Mouse (Mus musculus) activated CD4-positive, CD25-positive, alpha-beta regulatory T cell, adult 4 months (primary cell): ENCODE results near the gene Nme1. TPM values are rescaled to one million over a fixed set of nuclear protein-coding genes. Genes with fewer than 3 reads are reported as not detected.
"Not testable (repeated sequence)": the region's sequence is repeated elsewhere in the genome, so short reads cannot be mapped to it uniquely, and the experiment has no call there.

ENCODE experiments used
- ATAC-seq: one replicate; pipeline ENCODE4 v1.8.0; 2017
- polyA plus RNA-seq, 2 experiments: library from polyadenylated mRNA; unstranded; fragments of 100-300 nt; shearing (Covaris generic); gene quantifications; one replicate each; pipeline ENCODE4 v1.2.1; 2017

Nme1 gene
- polyA plus RNA-seq, 2 experiments from 2014 or later, result 144 to 327 TPM

GRCm38 (mm10) chr11:93963013-93963412 is 5.3 kb downstream of the Nme1 start:
- ATAC-seq, result no peak

DNA sequence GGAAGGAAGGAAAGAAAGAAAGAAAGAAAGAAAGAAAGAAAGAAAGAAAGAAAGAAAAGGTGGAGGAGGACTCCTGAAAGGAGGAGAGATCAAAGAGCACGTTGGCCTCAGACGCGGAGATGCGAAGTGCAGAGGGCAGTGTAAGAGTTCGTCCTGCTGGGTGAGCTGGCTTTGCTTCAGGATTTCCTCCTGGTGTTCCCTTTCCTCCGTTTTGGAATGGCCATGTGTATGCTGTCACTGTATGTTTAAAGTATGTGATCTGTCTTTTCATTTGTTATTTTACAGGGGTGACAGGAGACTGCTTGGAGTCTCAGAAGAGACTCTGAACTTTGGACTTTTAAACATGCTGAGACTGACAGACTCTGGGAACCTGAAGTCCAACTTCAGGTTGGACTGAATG is 6.8 kb downstream of the Nme1 start:
- ATAC-seq, result no peak

DNA sequence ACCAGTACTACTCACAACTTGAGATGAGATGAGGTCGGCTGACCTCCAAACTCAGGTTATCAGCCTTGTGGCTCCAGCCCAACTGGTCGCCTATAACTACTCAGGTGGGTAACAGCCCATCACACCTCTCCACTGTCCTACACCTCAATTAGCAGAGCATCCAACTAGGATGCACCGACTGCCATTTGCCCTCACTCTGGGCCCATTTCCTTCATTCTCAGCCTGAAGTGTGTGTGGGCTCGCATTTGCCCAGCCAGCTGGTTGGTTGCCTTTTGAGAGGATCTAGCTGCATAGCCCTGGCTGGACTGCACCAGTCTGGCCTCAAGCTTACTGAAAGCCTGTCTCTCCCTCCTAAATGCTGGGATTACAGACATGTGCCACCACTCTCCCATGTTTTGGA is 10.6 kb downstream of the Nme1 start:
- no peak for ATAC-seq

- no peak for ATAC-seq
These were observed 11.2 kb downstream of the Nme1 start for GRCm38 (mm10) chr11:93957031-93957555.

DNA sequence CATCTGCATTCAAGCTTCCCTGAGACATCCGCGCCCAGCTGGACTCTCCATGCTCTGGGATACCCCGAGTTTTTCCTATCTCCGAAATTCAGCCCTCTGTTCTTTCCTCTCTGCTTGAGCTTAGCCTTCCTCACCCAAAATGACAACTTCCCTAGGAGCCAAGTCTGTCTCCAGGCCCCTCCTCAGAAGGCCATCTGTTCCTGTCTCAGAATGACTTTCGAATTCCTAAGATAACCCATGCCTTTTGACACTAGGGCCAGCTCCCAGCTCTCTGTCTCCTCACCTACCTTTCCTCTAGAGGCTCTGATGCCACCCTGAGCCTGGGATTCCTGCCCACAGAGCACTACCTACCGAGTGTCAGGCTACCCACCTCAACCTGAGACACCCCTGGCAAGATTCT is 12.2 kb downstream of the Nme1 start, which contains the start of gene Nme2:
Gene Nme2, minus strand, starts transcription at position 101 of the 400 bp plus-strand sequence.
- ATAC-seq, result no peak

DNA sequence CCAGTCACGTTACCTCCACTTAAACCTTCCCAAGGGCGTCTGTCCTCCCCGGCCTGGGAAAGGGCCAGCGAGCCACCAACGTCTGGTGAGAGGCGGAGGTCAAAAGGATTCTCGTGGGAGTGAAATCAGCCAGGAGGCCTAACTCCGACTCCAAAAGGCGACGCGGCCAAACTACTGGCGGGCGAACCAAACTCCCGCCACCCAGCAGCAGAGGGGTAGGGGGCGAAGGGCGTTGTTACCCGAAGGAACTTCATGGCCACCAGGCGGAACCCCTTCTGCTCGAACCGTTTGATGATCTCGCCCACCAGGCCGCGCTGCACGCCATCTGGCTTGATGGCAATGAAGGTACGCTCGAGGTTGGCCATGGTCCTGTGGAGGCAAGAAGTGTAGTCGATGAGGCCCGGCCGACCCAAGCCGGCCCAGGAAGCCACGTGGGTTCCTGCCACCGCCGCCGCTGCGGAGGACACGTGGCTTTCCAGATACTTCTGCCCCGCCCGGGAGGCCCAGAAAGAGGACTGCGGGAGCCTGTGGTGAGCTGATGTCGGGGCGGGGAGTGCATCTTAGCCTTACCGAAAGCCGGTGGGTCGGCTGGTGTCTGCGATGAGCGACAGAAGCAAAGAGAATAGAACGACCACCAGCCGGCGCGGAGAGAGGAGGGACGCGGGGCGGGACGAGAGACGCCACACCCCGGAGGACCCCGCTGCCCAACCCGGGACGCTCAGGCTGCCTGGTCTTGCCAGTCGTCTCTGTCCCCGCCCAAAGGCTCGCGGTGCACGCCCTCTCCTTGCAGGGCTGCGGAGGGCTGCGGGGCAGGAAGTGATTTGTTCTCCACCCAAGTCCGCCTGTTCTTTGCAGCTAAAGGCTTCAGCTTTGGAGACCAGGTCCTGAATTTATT is 12.8 kb downstream of the Nme1 start:
- ATAC-seq, result peak; percentile 99

- no peak for ATAC-seq
These were observed 13.5 kb downstream of the Nme1 start for GRCm38 (mm10) chr11:93954738-93955255.

DNA sequence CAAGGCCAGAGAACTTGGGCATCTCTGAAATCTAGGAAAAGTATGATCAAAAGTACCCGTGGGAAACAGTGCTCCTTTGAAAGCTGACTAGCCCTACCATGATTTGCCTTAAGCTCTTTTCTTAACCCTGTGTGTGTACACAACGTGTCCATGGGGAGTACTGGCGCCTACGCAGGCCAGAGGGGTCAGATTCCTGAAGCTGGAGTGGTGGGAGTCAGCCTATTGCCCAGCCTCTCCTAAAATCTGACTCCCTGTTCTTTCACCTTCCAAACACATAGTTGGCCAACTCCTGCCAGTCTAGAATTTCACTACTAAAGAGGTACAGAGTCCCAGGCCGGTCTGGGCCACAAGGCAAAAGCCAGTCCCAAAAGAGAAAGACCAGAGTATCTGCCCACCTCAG is 15.9 kb downstream of the Nme1 start:
- ATAC-seq, result no peak

GRCm38 (mm10) chr11:93950045-93950444 is 18.3 kb downstream of the Nme1 start:
- ATAC-seq, result no peak

GRCm38 (mm10) chr11:93948887-93949567 is 19.3 kb downstream of the Nme1 start:
- ATAC-seq, result no peak

DNA sequence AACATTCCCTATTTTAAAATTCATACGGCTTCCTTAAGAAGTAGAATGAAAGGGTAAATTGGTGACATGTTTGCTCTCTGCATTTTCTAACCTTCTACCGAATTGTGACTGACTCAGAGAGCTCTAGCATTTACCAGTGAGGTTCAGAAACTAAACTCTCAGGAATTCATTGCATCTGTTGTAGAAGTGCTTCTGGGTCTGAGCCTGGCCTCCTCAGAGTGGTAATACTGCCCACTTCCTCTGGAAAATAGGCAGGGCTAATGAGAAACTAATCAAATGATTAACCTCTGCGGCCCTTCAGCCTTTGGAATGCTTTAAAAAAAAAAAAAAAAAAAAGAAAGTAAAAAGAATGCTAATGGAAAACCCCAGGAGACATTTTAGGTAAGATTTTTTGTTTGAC is 23.3 kb downstream of the Nme1 start:
- ATAC-seq, result no peak

DNA sequence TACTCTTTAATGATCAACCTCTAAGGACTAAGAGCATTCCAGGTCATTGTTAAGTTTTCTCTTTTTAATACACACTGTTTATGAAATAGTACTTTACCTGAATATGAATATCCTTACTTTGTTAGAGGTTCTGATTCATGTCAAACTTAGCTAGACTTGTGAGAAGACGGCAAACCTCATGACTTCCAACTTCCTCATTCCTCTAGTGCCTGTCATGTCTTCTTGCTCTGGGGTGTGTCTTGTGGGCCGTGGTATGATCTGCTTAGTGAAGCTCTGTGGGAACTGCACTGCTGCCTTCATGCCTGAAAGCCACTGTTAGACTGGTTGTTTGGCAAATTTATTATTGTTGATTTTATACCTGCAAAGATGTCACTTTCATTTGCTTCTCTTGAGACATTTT is 27.4 kb downstream of the Nme1 start:
- no peak for ATAC-seq

- ATAC-seq, result no peak
These were observed 39.2 kb downstream of the Nme1 start for GRCm38 (mm10) chr11:93929106-93929505.

- not testable (repeated sequence) for ATAC-seq
These were observed 53.3 kb downstream of the Nme1 start for GRCm38 (mm10) chr11:93915019-93915418.

GRCm38 (mm10) chr11:93911603-93912002 is 56.7 kb downstream of the Nme1 start:
- no peak for ATAC-seq

DNA sequence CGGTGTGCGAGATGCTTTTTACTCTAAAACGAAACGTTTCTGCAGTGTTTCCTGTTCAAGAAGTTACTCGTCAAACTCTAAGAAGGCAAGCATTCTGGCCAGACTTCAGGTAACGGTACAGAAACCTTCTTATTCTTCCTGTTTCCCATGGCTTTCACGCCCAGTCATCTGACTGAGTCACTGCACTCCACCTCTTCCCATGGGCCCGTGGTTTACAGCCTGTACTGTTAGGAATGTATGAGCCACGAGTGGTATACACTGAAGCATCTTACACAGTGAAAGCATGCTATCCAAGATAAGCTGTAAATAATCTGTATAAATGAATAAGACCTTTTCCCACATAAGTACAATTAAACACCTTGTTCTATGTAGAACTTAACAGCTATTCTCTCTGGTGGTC is 59.5 kb downstream of the Nme1 start:
- no peak for ATAC-seq

GRCm38 (mm10) chr11:93907839-93908238 is 60.5 kb downstream of the Nme1 start:
- ATAC-seq, result no peak

Other genes with a start within 250 kb of the Nme1 start
- gene Utp18, start 82.8 kb downstream of the Nme1 start, polyA plus RNA-seq, result 10 to 100 TPM; 15.5 to 16.5 TPM
- 10 to 100 TPM; 24.9 to 27.0 TPM for gene Mbtd1, start 82.7 kb downstream of the Nme1 start, polyA plus RNA-seq
- 100 to 1,000 TPM; 149 to 492 TPM for gene Nme2, start 12.3 kb downstream of the Nme1 start, polyA plus RNA-seq
- 100 to 1,000 TPM in 1 of 2 experiments, 10 to 100 TPM in 1; 19.2 to 305 TPM for gene Gm20390, start 228 bp downstream of the Nme1 start, polyA plus RNA-seq
- 10 to 100 TPM; 17.2 to 18.7 TPM for gene Spag9, start 27.6 kb upstream of the Nme1 start, polyA plus RNA-seq
- 1 to 10 TPM; 5.3 to 5.8 TPM for gene Tob1, start 242.9 kb upstream of the Nme1 start, polyA plus RNA-seq